Mouse (Mus musculus) E14TG2a.4 (cell line): ENCODE measurements around the gene Zfp354a.

Source experiments
- H3K27me3 ChIP-seq: 2 replicates; pipeline ENCODE4 v1.6.1; 2014; ENCODE audit warnings: low read length, control low read depth; ENCODE audit not compliant: insufficient read depth
- H3K36me3 ChIP-seq: 2 replicates; pipeline ENCODE4 v1.6.1; 2014; ENCODE audit warnings: low read length, control low read depth; ENCODE audit not compliant: insufficient read depth
- H3K4me1 ChIP-seq: replicated peaks from 2 replicates; pipeline ENCODE4 v1.6.1; 2014; ENCODE audit warnings: low read depth, low read length, control low read depth
- H3K4me3 ChIP-seq: replicated peaks from 2 replicates; pipeline ENCODE4 v1.5.1; 2014; ENCODE audit warnings: mild to moderate bottlenecking, low read length
- H3K9me3 ChIP-seq: 2 replicates; pipeline ENCODE4 v1.6.1; 2014; ENCODE audit warnings: low read length, control low read depth
- CTCF ChIP-seq: conservative IDR thresholded peaks from 2 replicates; pipeline ENCODE4 v1.5.1; 2014; ENCODE audit warnings: low read length
- NANOG ChIP-seq: IDR thresholded peaks from 2 replicates; pipeline ENCODE4 v1.6.1; 2014; ENCODE audit warnings: borderline replicate concordance, low read length, mixed read lengths
- POU5F1 ChIP-seq: IDR thresholded peaks from 2 replicates; pipeline ENCODE4 v1.6.1; 2014; ENCODE audit warnings: low read length, borderline replicate concordance

The Zfp354a gene

GRCm38 (mm10) chr11:51051678-51052077, 7.4 kb upstream of the Zfp354a start:
- Histone ChIP-seq H3K9me3 (no peaks in the 10 kb centered on the region), H3K4me1 (peaks cover 12% of the 10 kb centered on the region)

GRCm38 (mm10) chr11:51053230-51053629, 5.8 kb upstream of the Zfp354a start:
- no peaks in the 10 kb centered on the region for H3K9me3 ChIP-seq
- H3K4me3 ChIP-seq: no peak overlapping the region
- H3K4me1 ChIP-seq: peaks cover 12% of the 10 kb centered on the region
- H3K36me3 ChIP-seq: no peaks in the 10 kb centered on the region
- H3K27me3 ChIP-seq: no peaks in the 10 kb centered on the region
- TF ChIP-seq NANOG (no peak), CTCF (peak; percentile 69)

More at GRCm38 (mm10) chr11:51051678-51052077, 7.4 kb upstream of the Zfp354a start:
- H3K27me3 ChIP-seq: no peaks in the 10 kb centered on the region
- TF ChIP-seq CTCF: no peak
- TF ChIP-seq POU5F1: no peak
- no peak for TF ChIP-seq NANOG
- no peak overlapping the region for H3K4me3 ChIP-seq
- H3K36me3 ChIP-seq: no peaks in the 10 kb centered on the region

GRCm38 (mm10) chr11:51059640-51060039, 583 bp downstream of the Zfp354a start:
- Histone ChIP-seq H3K36me3 (peaks cover 7% of the 10 kb centered on the region), H3K9me3 (no peaks in the 10 kb centered on the region), H3K27me3 (peaks cover 9% of the 10 kb centered on the region), H3K4me3 (peak overlapping the region; percentile 95), H3K4me1 (peaks cover 9% of the 10 kb centered on the region)
- TF ChIP-seq NANOG (no peak), POU5F1 (no peak), CTCF (no peak)

- Histone ChIP-seq H3K36me3 (peaks cover 7% of the 10 kb centered on the region), H3K27me3 (peaks cover 9% of the 10 kb centered on the region), H3K4me3 (no peak overlapping the region), H3K4me1 (peaks cover 8% of the 10 kb centered on the region), H3K9me3 (no peaks in the 10 kb centered on the region)
- TF ChIP-seq POU5F1 (no peak), NANOG (no peak), CTCF (no peak)
Observed at GRCm38 (mm10) chr11:51060981-51061380, 1.9 kb downstream of the Zfp354a start.

GRCm38 (mm10) chr11:51063276-51063675, 4.2 kb downstream of the Zfp354a start:
- Histone ChIP-seq H3K9me3 (no peaks in the 10 kb centered on the region), H3K36me3 (peaks cover 9% of the 10 kb centered on the region), H3K4me1 (peaks cover 8% of the 10 kb centered on the region), H3K4me3 (no peak overlapping the region), H3K27me3 (peaks cover 9% of the 10 kb centered on the region)
- TF ChIP-seq NANOG (no peak), CTCF (no peak), POU5F1 (no peak)

- H3K4me1 ChIP-seq: peaks cover 8% of the 10 kb centered on the region
- H3K9me3 ChIP-seq: no peaks in the 10 kb centered on the region
- TF ChIP-seq CTCF (no peak), NANOG (no peak), POU5F1 (no peak)
- peaks cover 9% of the 10 kb centered on the region for H3K27me3 ChIP-seq
- no peak overlapping the region for H3K4me3 ChIP-seq
- H3K36me3 ChIP-seq: peaks cover 9% of the 10 kb centered on the region
Observed at GRCm38 (mm10) chr11:51063841-51064240, 4.8 kb downstream of the Zfp354a start.

GRCm38 (mm10) chr11:51084527-51084926, 25.5 kb downstream of the Zfp354a start:
- TF ChIP-seq NANOG (no peak), POU5F1 (no peak), CTCF (no peak)
- Histone ChIP-seq H3K4me3 (no peak overlapping the region), H3K27me3 (peaks cover 27% of the 10 kb centered on the region), H3K36me3 (no peaks in the 10 kb centered on the region), H3K4me1 (peaks cover 18% of the 10 kb centered on the region), H3K9me3 (no peaks in the 10 kb centered on the region)

GRCm38 (mm10) chr11:51085269-51085668, 26.2 kb downstream of the Zfp354a start:
- H3K9me3 ChIP-seq: no peaks in the 10 kb centered on the region
- TF ChIP-seq NANOG: no peak
- no peak for TF ChIP-seq POU5F1
- TF ChIP-seq CTCF: no peak
- no peak overlapping the region for H3K4me3 ChIP-seq
- no peaks in the 10 kb centered on the region for H3K36me3 ChIP-seq
- peaks cover 18% of the 10 kb centered on the region for H3K4me1 ChIP-seq
- H3K27me3 ChIP-seq: peaks cover 27% of the 10 kb centered on the region

- Histone ChIP-seq H3K9me3 (peaks cover 29% of the 10 kb centered on the region), H3K36me3 (no peaks in the 10 kb centered on the region), H3K4me1 (no peaks in the 10 kb centered on the region), H3K4me3 (no peak overlapping the region), H3K27me3 (no peaks in the 10 kb centered on the region)
- TF ChIP-seq CTCF (no peak), NANOG (no peak), POU5F1 (no peak)
Observed at GRCm38 (mm10) chr11:51107261-51107660, 48.2 kb downstream of the Zfp354a start.
